Mouse (Mus musculus): ENCODE data around the gene Psg19. TPM values are rescaled to one million over a fixed set of nuclear protein-coding genes. Genes with fewer than 3 reads are reported as not detected.

Gene Psg19
- polyA plus RNA-seq (2014; fragmentation: Illumina TruSeq; extraction: RNeasy Lipid Tissue Mini Kit (QIAGEN cat#74804); ENCODE audit: low read depth, low replicate concordance) = not detected

DNA sequence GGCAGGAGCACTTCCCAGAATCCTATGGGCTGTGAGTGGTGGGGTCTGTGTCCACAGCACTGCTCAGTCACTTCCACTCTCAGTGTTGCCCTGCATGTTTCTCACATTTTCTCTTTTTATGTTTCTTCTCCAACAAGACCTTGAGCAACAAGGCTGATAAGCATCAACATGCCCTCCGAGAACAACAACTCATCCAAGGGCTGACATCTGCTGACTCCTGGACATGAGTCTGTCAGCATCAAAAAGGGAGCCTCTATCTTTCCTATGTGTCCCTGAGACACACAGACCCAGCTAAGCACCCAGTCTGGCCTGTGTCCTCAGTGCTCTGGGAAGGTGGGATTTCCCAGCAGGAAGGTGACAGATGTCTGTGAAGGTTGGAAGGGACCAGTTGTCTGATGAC lies at the start of gene Psg19:
Psg19 (minus strand) TSS at position 101 of the 400 bp plus-strand sequence.

DNA sequence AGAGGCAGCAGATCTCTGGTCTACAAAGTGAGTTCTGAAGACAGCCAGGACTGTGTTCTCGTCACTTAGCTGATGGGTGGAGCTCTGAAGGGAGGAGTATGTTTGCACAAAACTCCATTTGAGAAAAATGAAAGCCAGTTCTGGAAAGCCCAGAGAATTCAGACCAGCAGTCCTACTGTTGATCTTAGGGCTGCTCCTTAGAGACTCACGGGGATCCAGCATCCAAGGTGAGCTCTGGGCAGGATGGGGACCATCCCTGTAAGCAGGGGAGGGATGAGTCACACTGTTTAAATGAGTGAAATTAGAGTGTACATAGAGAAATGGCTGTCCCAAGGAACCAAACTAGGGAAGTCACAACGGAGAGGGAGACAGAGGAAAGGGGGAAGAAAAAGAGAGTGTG lies 41.5 kb upstream of the Psg19 start, which contains the start of gene Mill2:
Mill2 (plus strand) TSS at position 102 of the 400 bp plus-strand sequence.

DNA sequence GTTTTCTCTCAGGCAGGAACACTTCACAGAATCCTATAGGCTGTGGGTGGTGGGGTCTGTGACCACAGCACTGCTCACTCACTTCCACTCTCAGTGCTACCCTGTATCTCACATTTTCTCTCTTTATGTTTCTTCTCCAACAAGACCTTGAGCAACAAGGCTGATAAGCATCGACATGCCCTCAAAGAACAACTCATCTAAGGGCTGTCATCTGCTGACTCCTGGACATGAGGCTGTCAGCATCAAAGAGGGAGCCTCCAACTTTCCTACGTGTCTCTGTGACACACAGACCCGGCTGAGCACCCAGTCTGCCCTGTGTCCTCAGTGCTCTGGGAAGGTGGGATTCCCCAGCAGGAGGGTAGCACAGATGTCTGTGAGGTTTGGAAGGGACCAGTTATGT lies 23.2 kb upstream of the Psg19 start, which contains the start of gene Psg17:
Psg17 (minus strand) TSS at position 101 of the 400 bp plus-strand sequence.

Other genes starting within 250 kb of the Psg19 start
- not detected for gene Psg27, start 231.2 kb downstream of the Psg19 start, polyA plus RNA-seq (2014; fragmentation: Illumina TruSeq; extraction: RNeasy Lipid Tissue Mini Kit (QIAGEN cat#74804); ENCODE audit: low read depth, low replicate concordance)
- not detected for gene Psg23, start 182.0 kb downstream of the Psg19 start, polyA plus RNA-seq (2014; fragmentation: Illumina TruSeq; extraction: RNeasy Lipid Tissue Mini Kit (QIAGEN cat#74804); ENCODE audit: low read depth, low replicate concordance)
- not detected for gene Psg21, start 141.8 kb downstream of the Psg19 start, polyA plus RNA-seq (2014; fragmentation: Illumina TruSeq; extraction: RNeasy Lipid Tissue Mini Kit (QIAGEN cat#74804); ENCODE audit: low read depth, low replicate concordance)
- gene Psg20, start 112.3 kb downstream of the Psg19 start, polyA plus RNA-seq (2014; fragmentation: Illumina TruSeq; extraction: RNeasy Lipid Tissue Mini Kit (QIAGEN cat#74804); ENCODE audit: low read depth, low replicate concordance) = not detected
- gene Psg22, start 80.4 kb downstream of the Psg19 start, polyA plus RNA-seq (2014; fragmentation: Illumina TruSeq; extraction: RNeasy Lipid Tissue Mini Kit (QIAGEN cat#74804); ENCODE audit: low read depth, low replicate concordance) = not detected
- not detected for gene Psg17, start 23.1 kb upstream of the Psg19 start, polyA plus RNA-seq (2014; fragmentation: Illumina TruSeq; extraction: RNeasy Lipid Tissue Mini Kit (QIAGEN cat#74804); ENCODE audit: low read depth, low replicate concordance)
- 8.8 TPM for gene Mill2, start 41.4 kb upstream of the Psg19 start, polyA plus RNA-seq (2014; fragmentation: Illumina TruSeq; extraction: RNeasy Lipid Tissue Mini Kit (QIAGEN cat#74804); ENCODE audit: low read depth, low replicate concordance)
- not detected for gene Pglyrp1, start 72.8 kb upstream of the Psg19 start, polyA plus RNA-seq (2014; fragmentation: Illumina TruSeq; extraction: RNeasy Lipid Tissue Mini Kit (QIAGEN cat#74804); ENCODE audit: low read depth, low replicate concordance)
- gene Ccdc61, start 111.9 kb upstream of the Psg19 start, polyA plus RNA-seq (2014; fragmentation: Illumina TruSeq; extraction: RNeasy Lipid Tissue Mini Kit (QIAGEN cat#74804); ENCODE audit: low read depth, low replicate concordance) = 16.2 TPM
- 2.2 TPM for gene Nova2, start 127.4 kb upstream of the Psg19 start, polyA plus RNA-seq (2014; fragmentation: Illumina TruSeq; extraction: RNeasy Lipid Tissue Mini Kit (QIAGEN cat#74804); ENCODE audit: low read depth, low replicate concordance)
- gene Nanos2, start 188.9 kb upstream of the Psg19 start, polyA plus RNA-seq (2014; fragmentation: Illumina TruSeq; extraction: RNeasy Lipid Tissue Mini Kit (QIAGEN cat#74804); ENCODE audit: low read depth, low replicate concordance) = not detected
- gene Mypop, start 192.7 kb upstream of the Psg19 start, polyA plus RNA-seq (2014; fragmentation: Illumina TruSeq; extraction: RNeasy Lipid Tissue Mini Kit (QIAGEN cat#74804); ENCODE audit: low read depth, low replicate concordance) = 3.9 TPM
- gene Irf2bp1, start 205.5 kb upstream of the Psg19 start, polyA plus RNA-seq (2014; fragmentation: Illumina TruSeq; extraction: RNeasy Lipid Tissue Mini Kit (QIAGEN cat#74804); ENCODE audit: low read depth, low replicate concordance) = 15.7 TPM
- not detected for gene Foxa3, start 225.0 kb upstream of the Psg19 start, polyA plus RNA-seq (2014; fragmentation: Illumina TruSeq; extraction: RNeasy Lipid Tissue Mini Kit (QIAGEN cat#74804); ENCODE audit: low read depth, low replicate concordance)
- 84.9 TPM for gene Sympk, start 225.9 kb upstream of the Psg19 start, polyA plus RNA-seq (2014; fragmentation: Illumina TruSeq; extraction: RNeasy Lipid Tissue Mini Kit (QIAGEN cat#74804); ENCODE audit: low read depth, low replicate concordance)

Measured in heart, adult 10 weeks (tissue).